Mouse (Mus musculus): ENCODE measurements at regions not wholly inside any gene's neighbourhood (a gene's known extent, or its start where the extent isn't known, plus 50 kb on each side); places are given as distances from the start of the nearest gene placed in this dataset.
A peak's percentile ranks its signal among the peaks of the same experiment; 100 is the strongest.

DNA sequence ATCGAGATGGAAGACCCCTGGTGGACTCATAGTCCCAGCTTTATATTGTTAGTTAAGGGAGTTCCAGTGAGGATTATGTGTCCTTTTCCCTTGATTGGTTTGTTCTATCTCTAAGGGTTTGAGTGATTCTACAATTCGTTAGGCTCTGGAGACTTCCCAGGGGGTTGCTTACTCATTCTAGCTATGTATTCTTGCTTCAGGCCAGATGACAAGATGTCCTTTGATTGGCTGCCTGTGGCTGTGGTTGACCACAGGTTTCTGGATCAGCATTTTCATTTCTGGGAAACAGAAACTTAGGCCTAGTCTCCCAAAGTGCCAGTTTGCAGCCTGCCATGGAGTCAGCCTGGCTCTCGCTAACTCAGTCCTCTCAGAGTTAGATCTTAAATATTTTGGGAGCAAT, 119.3 kb upstream of the H2al1n start:
- DNase-seq = no peak

GRCm38 (mm10) chrX:14133571-14133970, 77.4 kb upstream of the H2al1n start:
- no peak for DNase-seq

- no peak for DNase-seq
Observed at GRCm38 (mm10) chrX:14134600-14134999, 76.3 kb upstream of the H2al1n start.

DNA sequence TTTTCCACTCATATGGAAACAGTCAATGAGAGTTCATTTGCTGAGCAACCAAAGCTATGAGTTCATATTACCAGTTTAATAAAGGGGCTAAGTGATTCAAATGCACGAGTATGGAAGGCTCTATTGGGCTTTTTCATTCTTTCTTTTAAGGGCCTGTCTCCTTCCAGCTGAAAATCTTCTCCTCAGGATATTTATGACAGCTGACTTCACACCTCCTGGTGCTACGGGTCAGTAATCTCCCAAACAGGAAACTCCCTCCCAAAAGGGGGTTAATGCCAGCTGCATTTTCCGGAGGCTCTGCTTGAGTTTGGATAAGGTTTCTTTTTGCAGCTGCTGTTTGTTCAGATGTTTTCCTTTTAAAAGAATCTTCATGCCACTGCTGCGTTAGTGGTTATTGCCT, 72.5 kb upstream of the H2al1n start:
- peak; percentile 5 for DNase-seq

All from lung, postnatal 14 days (tissue).